Mouse (Mus musculus) kidney, adult 2 months (tissue): ENCODE results near the gene Prkn.

Source experiments
- CTCF ChIP-seq: fragments of 200-500 bp; conservative IDR thresholded peaks from 2 replicates; pipeline ENCODE4 v1.5.1; 2011; ENCODE audit warnings: low read depth, mild to moderate bottlenecking, control low read depth, low read length, moderate library complexity, mixed read lengths; ENCODE audit not compliant: insufficient read depth, insufficient read length
- POLR2A ChIP-seq: fragments of 200-500 bp; IDR thresholded peaks from one replicate; pipeline ENCODE4 v1.6.1; 2011; ENCODE audit warnings: low read depth, low read length, control low read depth

DNA sequence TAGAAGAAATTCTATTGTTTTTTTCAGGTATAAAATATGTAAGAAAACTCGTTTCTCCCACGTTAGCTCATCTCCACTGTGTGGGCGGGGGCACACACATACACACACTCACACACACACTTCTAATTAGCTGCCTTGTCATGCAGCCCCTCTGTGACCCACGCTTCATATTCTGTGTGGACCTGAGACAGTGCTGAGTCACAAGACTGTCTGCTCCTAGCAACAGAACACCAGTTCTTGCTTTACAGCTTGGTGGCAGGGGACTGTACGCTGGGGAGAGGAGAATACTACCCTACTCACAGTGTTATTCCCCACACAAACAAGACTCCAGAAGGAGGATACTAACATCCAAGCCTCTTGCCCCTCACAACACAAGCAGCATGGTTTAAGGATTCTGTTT lies 1200.4 kb downstream of the Prkn start:
- TF ChIP-seq POLR2A (no peak), CTCF (no peak)
